Mouse (Mus musculus) heart, embryonic 15.5 days (tissue): ENCODE measurements at regions not wholly inside any gene's neighbourhood (a gene's known extent, or its start where the extent isn't known, plus 50 kb on each side); places are given as distances from the start of the nearest gene placed in this dataset.

ENCODE experiments used
- ATAC-seq: fragments of 200-750 bp; cut with Nextera tagmentation; replicated peaks from 2 replicates; pipeline ENCODE4 v1.8.0; 2017; ENCODE audit warnings: low read depth, moderate TSS enrichment; ENCODE audit not compliant: insufficient number of reproducible peaks, insufficient read depth, low FRiP score
- H3K27ac ChIP-seq: fragments of 300-500 bp; sonication (generic); 2 replicates; pipeline ENCODE4 v1.5.1; 2015; ENCODE audit warnings: mild to moderate bottlenecking, inconsistent platforms
- H3K27me3 ChIP-seq: fragments of 300-500 bp; sonication (generic); 2 replicates; pipeline ENCODE4 v1.6.1; 2015; ENCODE audit warnings: inconsistent platforms
- H3K36me3 ChIP-seq: fragments of 300-500 bp; sonication (generic); 2 replicates; pipeline ENCODE4 v1.6.1; 2015; ENCODE audit warnings: mild to moderate bottlenecking, inconsistent platforms
- H3K4me1 ChIP-seq: fragments of 300-500 bp; sonication (generic); replicated peaks from 2 replicates; pipeline ENCODE4 v1.6.1; 2015; ENCODE audit warnings: inconsistent platforms
- H3K4me2 ChIP-seq: fragments of 300-500 bp; sonication (generic); 2 replicates; pipeline ENCODE4 v1.6.1; 2015; ENCODE audit warnings: inconsistent platforms, mild to moderate bottlenecking, moderate library complexity
- H3K4me3 ChIP-seq: fragments of 300-500 bp; sonication (generic); 2 replicates; pipeline ENCODE4 v1.5.1; 2015; ENCODE audit warnings: mild to moderate bottlenecking, inconsistent platforms
- H3K9ac ChIP-seq: fragments of 300-500 bp; sonication (generic); 2 replicates; pipeline ENCODE4 v1.6.1; 2015; ENCODE audit warnings: mild to moderate bottlenecking, inconsistent platforms
- H3K9me3 ChIP-seq: fragments of 300-500 bp; sonication (generic); replicated peaks from 2 replicates; pipeline ENCODE4 v1.6.1; 2016; ENCODE audit warnings: inconsistent platforms
- WGBS: fragments of 180-500 bp; shearing (Covaris S2); methylation state at CpG from one replicate; pipeline ENCODE4 v1.1.7; 2015; ENCODE audit warnings: mixed read lengths; 5-methylcytosine and 5-hydroxymethylcytosine counted together

DNA sequence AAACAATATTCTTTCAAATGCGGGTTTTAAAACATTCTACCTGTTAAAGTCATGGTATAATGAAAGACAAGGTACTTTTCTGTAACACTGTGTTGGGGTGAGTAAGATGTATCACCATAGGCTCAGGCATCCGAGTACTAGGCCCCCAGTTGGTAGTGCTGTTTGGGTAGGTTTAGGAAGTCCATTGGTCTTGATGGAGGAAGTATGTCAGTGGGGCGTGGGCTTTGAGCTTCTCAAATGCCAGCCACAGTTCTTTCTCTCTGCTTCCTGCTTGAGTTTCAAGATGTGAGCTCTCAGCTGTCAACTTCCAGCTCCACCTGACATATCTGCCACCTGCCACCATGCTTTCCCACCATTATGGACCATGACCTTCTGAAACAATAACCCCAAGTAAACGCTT, 267.7 kb upstream of the Acvr2a start:
- Histone ChIP-seq H3K27me3 (no peaks in the 10 kb centered on the region), H3K4me3 (no peak overlapping the region), H3K4me2 (no peak overlapping the region), H3K9ac (no peak overlapping the region), H3K9me3 (no peaks in the 10 kb centered on the region), H3K4me1 (no peaks in the 10 kb centered on the region), H3K36me3 (no peaks in the 10 kb centered on the region), H3K27ac (no peak overlapping the region)
- 86% methylated on average over 4 of the region's 4 CpGs for WGBS
- ATAC-seq = no peak

- Histone ChIP-seq H3K9ac (no peak overlapping the region), H3K9me3 (no peaks in the 10 kb centered on the region), H3K27me3 (no peaks in the 10 kb centered on the region), H3K4me2 (no peak overlapping the region), H3K4me1 (no peaks in the 10 kb centered on the region), H3K36me3 (no peaks in the 10 kb centered on the region), H3K4me3 (no peak overlapping the region), H3K27ac (no peak overlapping the region)
- no peak for ATAC-seq
- WGBS = 59% methylated on average over 3 of the region's 3 CpGs
Measured at GRCm38 (mm10) chr2:48556600-48556999, 257.3 kb upstream of the Acvr2a start.

- no peaks in the 10 kb centered on the region for H3K27me3 ChIP-seq
- H3K4me3 ChIP-seq = no peak overlapping the region
- no peak overlapping the region for H3K27ac ChIP-seq
- no peaks in the 10 kb centered on the region for H3K9me3 ChIP-seq
- no peaks in the 10 kb centered on the region for H3K36me3 ChIP-seq
- ATAC-seq = no peak
- H3K4me1 ChIP-seq = no peaks in the 10 kb centered on the region
- no peak overlapping the region for H3K4me2 ChIP-seq
- no peak overlapping the region for H3K9ac ChIP-seq
Measured at GRCm38 (mm10) chr2:48557123-48557522, 256.8 kb upstream of the Acvr2a start.

DNA sequence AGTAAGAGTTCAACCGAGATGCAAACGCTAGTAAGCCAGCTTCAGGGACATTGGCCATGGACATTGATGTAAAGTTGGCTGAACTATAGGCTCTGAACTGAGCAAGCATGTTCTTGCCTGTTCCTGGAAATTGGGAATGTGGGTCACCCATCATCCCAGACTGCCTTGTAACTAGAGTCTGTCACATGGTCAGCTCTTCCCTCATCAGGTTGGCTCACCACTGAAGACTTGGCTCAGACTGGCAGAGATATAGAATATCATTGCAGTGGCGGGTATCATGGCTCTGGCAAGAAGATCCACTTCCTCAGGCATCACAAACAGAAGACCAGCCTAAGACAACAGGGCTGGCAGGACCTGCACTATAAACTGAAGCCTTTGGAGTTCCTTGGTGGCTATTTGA, 255.3 kb upstream of the Acvr2a start:
- ATAC-seq = no peak
- WGBS = 89% methylated on average over 3 of the region's 3 CpGs

DNA sequence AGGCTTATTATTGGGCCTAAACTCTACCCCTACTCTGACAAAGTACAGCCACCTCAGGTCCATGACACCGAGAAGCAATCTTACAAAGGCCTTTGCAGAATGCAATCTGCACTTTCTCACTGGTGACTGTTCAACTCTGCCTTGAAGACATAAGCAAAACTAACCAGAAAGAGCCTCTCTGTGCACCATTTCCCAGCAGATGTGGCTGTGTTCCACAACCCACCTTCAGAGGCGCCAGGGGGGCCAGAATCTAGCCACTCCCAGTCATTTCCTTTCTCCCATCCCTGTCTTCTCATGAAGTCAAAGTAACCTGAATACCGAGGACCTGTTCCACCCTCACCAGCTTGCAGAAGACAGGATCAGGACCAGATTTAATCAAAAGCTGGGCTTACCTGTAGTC, 250.3 kb upstream of the Acvr2a start:
- no peak overlapping the region for H3K27ac ChIP-seq
- no peaks in the 10 kb centered on the region for H3K4me1 ChIP-seq
- ATAC-seq = no peak
- 63% methylated on average over 3 of the region's 3 CpGs for WGBS
- no peaks in the 10 kb centered on the region for H3K27me3 ChIP-seq
- no peaks in the 10 kb centered on the region for H3K9me3 ChIP-seq
- no peak overlapping the region for H3K4me3 ChIP-seq
- H3K9ac ChIP-seq = no peak overlapping the region
- no peaks in the 10 kb centered on the region for H3K36me3 ChIP-seq
- H3K4me2 ChIP-seq = no peak overlapping the region

More for the DNA sequence above, 255.3 kb upstream of the Acvr2a start:
- Histone ChIP-seq H3K36me3 (no peaks in the 10 kb centered on the region), H3K27me3 (no peaks in the 10 kb centered on the region), H3K9me3 (no peaks in the 10 kb centered on the region), H3K4me2 (no peak overlapping the region), H3K4me3 (no peak overlapping the region), H3K4me1 (no peaks in the 10 kb centered on the region), H3K27ac (no peak overlapping the region), H3K9ac (no peak overlapping the region)

GRCm38 (mm10) chr2:48564170-48564569, 249.7 kb upstream of the Acvr2a start:
- Histone ChIP-seq H3K36me3 (no peaks in the 10 kb centered on the region), H3K9me3 (no peaks in the 10 kb centered on the region), H3K4me1 (no peaks in the 10 kb centered on the region), H3K4me3 (no peak overlapping the region), H3K4me2 (no peak overlapping the region), H3K27ac (no peak overlapping the region), H3K9ac (no peak overlapping the region), H3K27me3 (no peaks in the 10 kb centered on the region)
- WGBS = 83% methylated on average over 4 of the region's 4 CpGs
- no peak for ATAC-seq

DNA sequence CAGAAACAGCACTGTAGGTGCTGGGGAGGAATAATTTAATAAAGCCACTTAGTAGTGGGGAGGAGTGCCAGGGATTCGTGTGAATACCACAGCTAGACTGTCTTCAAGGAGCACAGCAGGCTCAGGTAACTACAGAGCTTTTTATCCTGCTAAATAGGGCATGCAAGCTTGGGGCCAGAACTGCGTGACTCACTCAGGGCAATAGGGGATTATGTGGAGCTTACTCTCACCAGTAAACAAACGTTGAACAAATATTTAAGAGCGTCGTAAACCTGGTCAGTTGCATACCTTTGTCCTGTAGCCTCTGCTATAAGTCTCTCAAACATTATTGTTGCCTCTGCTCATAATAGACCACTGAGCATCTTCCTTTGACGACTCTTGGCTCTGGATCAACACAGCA, 246.0 kb upstream of the Acvr2a start:
- H3K4me1 ChIP-seq = no peaks in the 10 kb centered on the region
- no peaks in the 10 kb centered on the region for H3K36me3 ChIP-seq
- no peak for ATAC-seq
- H3K27ac ChIP-seq = no peak overlapping the region
- H3K9ac ChIP-seq = no peak overlapping the region
- no peaks in the 10 kb centered on the region for H3K27me3 ChIP-seq
- no peak overlapping the region for H3K4me2 ChIP-seq
- WGBS = 71% methylated on average over 6 of the region's 6 CpGs
- no peaks in the 10 kb centered on the region for H3K9me3 ChIP-seq
- no peak overlapping the region for H3K4me3 ChIP-seq

DNA sequence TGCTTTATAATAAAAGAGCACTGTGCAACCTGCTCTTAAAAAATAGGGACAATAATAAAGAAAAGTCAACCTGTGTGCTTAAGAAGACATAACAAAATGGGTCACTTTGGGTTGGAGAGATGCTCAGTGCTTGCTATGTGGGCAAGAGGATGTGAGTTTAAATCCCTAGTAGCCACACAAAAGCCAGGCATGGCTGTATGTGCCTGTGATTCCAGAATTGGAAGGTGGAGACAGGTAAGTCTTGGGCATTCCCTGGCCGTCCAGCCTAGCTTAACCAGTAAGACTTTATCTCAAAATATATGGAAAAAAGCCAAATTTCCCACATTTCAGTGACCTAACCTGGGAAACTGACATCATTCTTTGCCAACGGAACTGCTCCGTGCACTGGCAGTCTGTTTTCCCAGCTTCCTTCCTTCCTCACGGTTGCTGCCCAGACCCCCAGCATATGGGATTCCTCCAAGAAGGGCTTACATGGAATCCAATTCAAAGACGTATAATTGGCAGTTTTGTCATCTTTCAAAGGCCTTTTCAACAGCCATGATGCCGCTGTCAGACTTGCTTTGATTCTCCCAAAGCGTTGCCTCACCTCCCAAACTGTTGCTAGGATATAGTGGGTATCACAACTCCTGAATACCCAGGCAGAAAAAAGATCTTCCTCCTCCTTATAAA, 227.6 kb upstream of the Acvr2a start:
- ATAC-seq = no peak
- Histone ChIP-seq H3K9me3 (no peaks in the 10 kb centered on the region), H3K27ac (no peak overlapping the region), H3K4me3 (no peak overlapping the region), H3K4me2 (no peak overlapping the region), H3K36me3 (no peaks in the 10 kb centered on the region), H3K27me3 (no peaks in the 10 kb centered on the region), H3K4me1 (no peaks in the 10 kb centered on the region), H3K9ac (no peak overlapping the region)
- 70% methylated on average over 7 of the region's 7 CpGs for WGBS

DNA sequence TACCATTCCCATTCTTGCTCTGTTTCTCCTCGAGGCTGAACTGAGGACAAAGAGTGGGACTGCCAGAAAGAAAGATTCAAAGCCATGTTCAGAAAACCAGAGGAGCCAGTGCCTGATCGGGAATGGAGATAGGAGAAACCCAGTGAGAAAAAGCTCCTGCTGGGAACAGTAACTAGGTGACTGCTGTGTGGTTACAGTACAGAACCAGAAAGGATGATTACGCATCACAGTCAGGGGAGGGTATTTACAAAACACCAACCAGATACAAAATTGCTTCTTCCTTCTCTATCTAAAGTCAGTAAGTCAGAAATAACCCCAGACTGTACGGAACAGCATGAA, 227.1 kb upstream of the Acvr2a start:
- 77% methylated on average over 4 of the region's 4 CpGs for WGBS
- Histone ChIP-seq H3K9ac (no peak overlapping the region), H3K4me2 (no peak overlapping the region), H3K36me3 (no peaks in the 10 kb centered on the region), H3K4me1 (no peaks in the 10 kb centered on the region), H3K27me3 (no peaks in the 10 kb centered on the region), H3K4me3 (no peak overlapping the region), H3K27ac (no peak overlapping the region), H3K9me3 (no peaks in the 10 kb centered on the region)
- no peak for ATAC-seq

DNA sequence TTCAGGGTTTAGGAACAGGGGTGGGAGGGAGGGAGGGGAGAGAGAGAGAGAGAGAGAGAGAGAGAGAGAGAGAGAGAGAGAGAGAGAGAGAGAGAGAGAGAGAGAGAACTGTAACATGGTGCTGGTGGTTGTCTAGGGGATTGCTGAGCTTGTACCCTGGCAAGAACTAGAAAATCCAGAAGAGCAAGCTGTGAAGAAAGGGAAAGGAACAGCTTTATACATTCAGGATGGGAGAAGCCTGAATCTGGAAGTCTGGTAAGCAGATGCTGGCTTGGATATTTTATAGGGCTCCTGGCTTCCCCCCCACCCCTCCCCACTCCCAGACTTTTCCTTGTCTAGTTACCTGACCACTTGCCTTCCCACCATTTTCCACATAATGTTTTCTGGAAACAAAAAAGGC, 224.2 kb upstream of the Acvr2a start:
- Histone ChIP-seq H3K4me1 (no peaks in the 10 kb centered on the region), H3K9ac (no peak overlapping the region), H3K4me2 (no peak overlapping the region), H3K27me3 (no peaks in the 10 kb centered on the region), H3K27ac (no peak overlapping the region), H3K9me3 (no peaks in the 10 kb centered on the region), H3K4me3 (no peak overlapping the region), H3K36me3 (no peaks in the 10 kb centered on the region)
- no peak for ATAC-seq

DNA sequence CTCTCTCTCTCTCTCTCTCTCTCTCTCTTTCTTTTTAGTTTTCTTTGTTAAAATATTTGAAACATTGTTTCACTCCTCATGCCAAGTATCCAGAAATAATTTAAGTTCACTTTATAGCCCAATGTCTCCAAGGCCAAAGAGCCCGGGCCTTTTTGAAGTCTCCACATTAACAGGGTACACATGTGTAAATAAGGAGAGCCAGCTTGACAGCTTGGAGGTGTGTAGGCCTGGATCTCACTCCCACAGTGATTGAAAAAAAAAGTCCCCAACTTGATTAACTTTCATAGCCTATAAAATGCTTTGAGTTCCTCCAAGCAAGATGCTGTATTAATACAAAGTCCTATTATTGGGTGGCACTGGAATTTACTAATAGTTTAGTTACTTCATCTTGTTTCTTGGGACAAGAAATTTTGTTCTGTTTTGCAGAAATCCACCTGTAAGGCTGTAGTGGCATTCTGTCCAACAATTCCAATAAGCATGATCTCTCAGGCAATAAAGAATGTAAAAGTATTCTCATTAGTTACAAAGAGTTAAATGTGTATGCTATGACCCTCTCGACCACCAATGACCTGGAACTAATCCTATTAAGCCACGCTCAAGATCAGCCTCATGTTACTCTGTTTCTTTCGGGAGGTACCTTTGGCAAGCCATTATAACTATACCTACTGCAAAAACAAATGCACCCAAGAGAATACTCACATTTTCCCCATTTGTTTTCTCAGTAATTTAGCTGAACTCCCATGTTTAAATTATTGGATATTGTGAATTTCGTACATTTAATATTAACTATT, 215.9 kb upstream of the Acvr2a start:
- H3K9ac ChIP-seq = no peak overlapping the region
- H3K4me2 ChIP-seq = no peak overlapping the region
- H3K4me1 ChIP-seq = no peaks in the 10 kb centered on the region
- no peak overlapping the region for H3K27ac ChIP-seq
- H3K9me3 ChIP-seq = no peaks in the 10 kb centered on the region
- WGBS = 63% methylated on average over 5 of the region's 5 CpGs
- no peak overlapping the region for H3K4me3 ChIP-seq
- no peaks in the 10 kb centered on the region for H3K36me3 ChIP-seq
- H3K27me3 ChIP-seq = no peaks in the 10 kb centered on the region
- ATAC-seq = no peak

GRCm38 (mm10) chr2:48599367-48599766, 214.5 kb upstream of the Acvr2a start:
- H3K27me3 ChIP-seq = no peaks in the 10 kb centered on the region
- no peak overlapping the region for H3K9ac ChIP-seq
- H3K4me2 ChIP-seq = no peak overlapping the region
- no peaks in the 10 kb centered on the region for H3K9me3 ChIP-seq
- H3K36me3 ChIP-seq = no peaks in the 10 kb centered on the region
- no peak overlapping the region for H3K4me3 ChIP-seq
- H3K27ac ChIP-seq = no peak overlapping the region
- WGBS = 84% methylated on average over 5 of the region's 5 CpGs
- no peaks in the 10 kb centered on the region for H3K4me1 ChIP-seq
- ATAC-seq = no peak
